Mouse (Mus musculus): ENCODE results near the gene Eif1ad.
"Not testable (repeated sequence)": the region's sequence is repeated elsewhere in the genome, so short reads cannot be mapped to it uniquely, and the experiment has no call there.

Eif1ad gene

DNA sequence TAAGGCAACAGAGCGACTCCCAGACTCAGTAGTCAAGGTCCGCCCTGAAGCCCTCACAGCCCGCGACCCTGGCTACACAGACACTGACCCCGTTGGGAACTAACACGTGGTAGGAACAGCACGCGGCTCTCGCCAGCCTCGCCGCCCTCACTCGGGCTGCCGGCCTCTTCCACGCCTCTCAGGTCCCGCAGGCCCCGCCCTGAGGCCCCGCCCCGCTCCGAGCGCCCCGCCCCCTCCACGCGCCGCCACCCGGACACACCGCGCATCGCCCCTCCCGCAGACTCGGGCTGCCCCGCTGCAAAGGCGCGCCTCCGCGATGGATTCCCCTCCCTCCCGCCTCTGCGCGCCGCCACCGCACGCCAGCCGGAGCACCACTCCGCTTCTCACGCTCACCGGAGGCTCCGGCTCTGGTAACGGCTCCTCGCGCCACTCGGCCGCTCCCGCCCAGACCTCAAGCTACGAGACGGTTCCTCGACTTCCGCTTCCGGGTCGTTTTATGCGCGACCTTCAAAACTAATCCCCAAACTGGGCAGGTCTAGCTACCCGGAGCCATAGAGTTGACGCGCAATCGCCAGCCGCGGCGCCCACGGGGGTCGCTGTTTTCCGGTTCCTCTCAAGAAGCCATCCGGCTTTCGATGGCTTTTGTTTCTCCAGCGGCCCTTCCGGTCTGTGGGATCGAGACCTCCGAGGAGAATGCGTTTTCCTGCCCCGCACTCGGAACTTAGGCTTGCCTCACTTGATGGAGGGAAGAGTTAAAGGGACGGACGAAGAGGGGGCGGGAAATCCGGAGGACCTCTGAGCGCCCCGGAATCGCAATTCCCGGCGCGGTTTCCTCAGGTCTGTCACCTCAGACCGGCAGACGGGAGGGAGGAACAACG, at the start of gene Eif1ad:
Eif1ad (plus strand) TSS at position 567 of the 878 bp plus-strand sequence.
- DNase-seq, result peak; percentile 94

DNA sequence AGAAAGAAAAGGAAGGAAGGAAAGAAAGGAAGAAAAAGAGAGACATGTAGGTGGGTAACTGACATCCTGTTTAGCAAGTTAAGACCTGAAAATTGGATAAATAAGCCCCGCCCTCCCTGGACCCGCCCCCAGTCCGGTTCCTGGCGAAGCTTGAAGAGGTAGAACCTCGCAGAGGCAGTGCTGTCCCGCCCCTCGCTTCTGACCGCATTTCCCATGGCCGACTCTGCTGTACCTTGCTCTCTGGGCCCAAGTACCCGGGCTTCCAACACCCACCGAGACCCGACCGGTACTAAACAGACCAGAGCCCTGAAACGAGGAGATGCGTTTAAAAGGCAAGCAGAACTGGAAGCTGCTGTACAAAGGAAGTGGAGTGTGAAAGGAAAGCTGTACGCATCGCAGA, 42.7 kb upstream of the Eif1ad start:
- peak; percentile 65 for DNase-seq

DNA sequence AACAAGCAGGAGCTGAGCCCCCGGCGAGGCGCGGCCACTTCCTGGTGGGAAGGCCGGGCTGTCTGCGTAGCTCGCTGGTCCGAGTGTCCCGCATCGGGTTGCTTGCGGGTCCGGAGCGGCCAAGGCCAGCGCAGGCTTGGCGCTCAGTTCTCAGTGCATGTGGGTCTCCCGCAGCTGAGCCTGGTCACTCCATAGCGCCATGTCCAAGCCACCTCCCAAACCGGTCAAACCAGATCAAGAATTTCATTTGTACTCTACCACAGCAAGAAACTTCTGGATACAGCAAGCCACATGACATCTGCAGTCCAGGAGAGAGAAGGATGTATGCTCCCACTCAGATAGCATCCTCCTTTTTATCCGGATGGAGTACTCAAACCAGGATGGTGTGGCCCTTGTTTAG, 38.6 kb upstream of the Eif1ad start:
- DNase-seq, result no peak

DNA sequence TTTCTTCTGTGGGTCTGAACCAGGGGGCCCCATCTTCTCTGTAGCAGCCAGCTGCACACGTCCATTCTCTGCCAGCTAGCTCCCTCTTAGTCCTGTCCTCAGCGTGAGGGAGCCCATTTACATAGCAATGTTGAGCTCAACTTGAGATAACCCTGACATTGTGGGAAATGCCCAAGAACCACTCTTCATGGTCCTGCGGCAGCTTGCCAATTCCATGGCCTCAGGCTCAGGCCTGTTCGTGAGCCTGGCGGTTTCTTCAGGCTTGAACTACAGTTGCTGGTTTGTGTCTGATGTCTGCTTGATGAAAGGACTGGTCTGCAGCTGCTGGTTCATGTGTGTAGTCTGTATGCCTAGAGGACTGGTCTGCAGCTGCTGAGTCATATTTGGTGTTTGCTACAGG, 31.8 kb upstream of the Eif1ad start:
- no peak for DNase-seq

DNA sequence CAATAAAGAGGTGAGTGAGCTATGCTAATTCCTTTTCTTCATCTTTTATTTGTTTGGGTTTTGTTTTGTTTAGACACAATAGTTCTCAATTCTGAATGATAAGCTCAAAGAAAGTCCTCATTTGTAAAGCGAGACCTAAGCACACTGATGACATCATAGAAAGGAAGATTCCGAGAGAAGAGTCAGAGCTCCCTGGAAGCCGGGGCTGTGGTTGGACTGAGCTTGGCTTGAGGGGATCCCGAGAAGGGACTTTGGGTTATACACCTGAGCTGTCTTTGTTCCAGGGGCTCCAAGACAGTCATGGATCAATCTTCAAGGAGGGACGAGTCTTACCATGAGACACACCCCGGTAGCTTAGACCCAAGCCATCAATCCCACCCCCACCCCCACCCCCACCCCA, 31.1 kb upstream of the Eif1ad start, which contains the start of gene Catsper1:
Catsper1 (plus strand) TSS at position 301 of the 400 bp plus-strand sequence.
- DNase-seq, result no peak

DNA sequence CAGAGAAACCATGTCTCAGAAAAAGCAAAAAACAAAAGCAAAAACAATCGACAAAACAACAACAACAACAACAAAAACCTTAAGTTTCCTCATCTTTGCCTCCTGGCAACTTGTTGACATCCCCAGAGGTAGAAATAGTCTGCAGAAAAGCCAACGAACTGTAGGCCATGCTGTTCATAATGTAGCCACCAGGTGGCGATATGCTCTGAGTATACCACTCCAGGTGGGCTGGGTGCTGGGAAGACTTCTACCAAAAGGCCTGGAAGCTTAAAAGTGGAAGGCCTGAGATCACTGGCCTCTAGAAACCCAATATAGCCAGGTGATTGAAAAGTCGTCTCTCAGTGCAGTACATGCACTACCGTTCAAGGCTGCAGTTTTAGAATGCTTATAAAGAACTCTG, 28.6 kb upstream of the Eif1ad start:
- DNase-seq, result peak; percentile 90

DNA sequence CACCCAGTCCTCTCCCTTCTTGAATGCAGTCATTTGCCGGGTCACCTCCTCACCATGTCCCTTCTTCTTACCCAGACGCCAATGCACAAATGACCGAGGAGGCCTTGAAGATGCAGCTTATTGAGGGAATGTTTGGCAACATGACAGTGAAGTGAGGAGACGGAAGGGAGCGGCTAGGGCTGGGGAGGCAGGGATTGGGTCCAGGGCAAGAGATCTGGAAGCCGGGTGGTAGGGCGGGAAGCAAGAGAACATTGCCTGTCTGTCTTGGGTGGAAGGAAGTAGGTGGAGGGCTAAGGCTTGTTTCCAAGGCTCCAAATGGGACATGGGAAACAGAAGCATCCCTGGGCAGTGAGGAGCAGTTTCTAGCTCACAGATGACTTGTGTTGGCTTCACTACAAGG, 25.2 kb upstream of the Eif1ad start:
- DNase-seq, result no peak

DNA sequence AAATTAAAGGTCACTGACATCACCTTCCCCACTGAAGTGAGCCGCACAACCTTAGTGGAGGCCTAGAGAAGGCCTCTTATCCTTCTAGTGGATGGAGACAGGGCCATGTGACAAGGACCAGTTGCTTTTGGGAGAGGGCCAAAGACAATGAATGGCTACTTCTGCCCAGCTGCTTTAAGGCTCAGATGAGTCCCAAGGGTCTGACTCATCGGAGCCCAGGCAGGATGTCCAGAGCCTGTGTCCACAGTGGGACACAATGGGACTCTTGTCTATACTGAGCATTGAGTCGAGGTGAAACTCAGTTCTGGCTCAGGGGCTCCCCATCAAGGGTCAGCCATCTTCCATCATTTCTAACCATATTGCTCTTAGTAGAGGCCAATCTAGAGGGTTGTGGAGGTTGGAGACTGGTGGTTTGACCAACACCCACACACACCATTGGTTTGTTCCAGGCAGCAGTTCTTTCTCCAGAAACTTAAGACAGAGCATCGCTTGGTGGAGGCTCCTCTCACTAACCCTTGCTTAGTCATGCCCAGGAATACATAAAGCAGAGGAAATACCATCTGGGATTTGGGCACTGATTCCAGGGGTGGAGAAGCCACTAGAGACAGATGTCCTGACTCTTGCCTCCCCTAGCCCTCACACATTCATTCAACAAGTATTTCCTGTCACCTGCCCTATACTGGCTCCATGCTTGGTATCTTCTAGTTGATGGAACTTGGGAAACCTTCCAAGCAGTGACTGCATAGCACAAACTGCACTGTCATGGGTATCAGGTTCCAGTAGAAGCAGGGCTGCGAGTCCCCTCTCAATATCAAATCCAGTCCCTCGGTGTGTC, 21.0 kb upstream of the Eif1ad start:
- no peak for DNase-seq

DNA sequence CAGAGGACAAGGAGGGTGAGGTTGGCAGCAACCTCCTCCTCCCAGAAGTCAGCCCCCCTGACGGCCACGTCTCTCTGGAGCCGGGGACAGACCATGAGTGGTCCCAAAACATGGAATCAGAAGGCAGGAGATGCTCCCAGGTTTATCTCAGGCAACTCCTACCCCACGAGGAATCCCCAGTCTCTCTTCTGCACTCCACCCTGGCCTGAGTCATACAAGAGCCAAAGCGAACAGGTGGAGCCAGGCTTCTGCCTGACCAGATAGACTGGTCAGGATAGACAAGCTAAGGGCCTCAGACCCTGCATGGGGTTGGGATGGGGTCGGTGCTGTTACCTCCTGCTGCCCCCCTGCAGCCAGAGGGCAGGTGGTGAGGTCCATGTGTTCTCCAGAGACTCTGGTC, 18.5 kb upstream of the Eif1ad start:
- no peak for DNase-seq

DNA sequence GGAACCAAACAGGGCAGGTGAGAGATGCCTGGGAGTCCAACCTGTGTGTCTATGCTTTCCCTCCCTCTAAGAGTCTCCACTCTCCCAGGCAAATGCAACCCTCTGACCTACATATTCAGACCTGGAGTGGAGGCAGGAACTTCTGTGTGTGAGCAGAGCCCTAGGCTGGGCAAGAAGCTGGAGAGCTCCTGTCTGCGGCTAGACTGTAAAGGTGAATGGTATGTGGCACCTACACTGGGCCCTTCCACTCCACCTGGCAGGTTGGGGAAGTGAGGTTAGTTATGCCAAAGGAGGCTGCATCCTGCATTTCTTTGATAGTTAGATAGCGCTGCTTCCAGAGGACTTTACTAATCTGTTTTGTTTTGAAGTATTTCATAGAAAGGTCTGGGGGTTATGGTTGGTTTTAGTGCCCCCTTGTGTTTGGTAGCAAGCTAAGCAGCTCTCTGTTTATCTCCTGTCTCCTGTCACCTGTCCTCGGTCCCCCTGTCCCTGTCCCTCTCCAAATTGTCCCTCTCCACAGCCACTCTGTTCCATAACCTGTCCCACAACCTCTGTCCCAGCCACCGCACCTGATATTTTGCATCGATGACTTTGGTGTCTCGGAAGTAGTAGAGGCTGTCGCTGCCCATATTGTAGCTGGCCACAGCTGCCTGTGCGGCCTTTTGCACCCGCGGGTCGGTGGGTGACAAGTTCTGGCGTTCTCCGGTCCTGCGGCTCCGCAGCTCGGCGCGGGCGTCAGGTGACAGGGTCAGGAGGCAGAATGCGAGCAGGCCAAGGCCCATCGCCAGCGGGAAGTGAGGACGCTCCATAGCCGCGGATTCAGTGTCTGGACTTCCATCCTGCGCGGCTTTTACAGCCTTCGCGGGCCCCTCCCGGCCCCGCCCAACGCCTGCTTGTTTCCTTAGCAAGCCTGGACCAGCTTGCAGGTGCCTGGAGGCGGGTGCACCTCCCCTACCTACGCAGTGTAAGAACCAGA, 17.7 kb upstream of the Eif1ad start:
- peak; percentile 52 for DNase-seq

DNA sequence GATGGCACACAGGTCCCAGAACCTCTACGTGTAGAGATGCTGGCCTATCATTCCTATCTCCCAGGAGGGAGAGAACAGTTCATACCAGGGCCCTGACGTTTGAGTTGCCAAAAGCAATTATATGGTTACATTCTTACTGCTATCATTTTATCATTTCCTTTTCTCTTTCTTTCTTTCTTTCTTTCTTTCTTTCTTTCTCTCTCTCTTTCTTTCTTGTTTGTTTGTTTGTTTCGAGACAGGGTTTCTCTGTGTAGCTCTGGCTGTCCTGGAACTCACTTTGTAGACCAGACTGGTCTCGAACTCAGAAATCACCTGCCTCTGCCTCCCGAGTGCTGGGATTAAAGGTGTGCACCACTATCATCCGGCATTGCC, 17.1 kb upstream of the Eif1ad start, which contains the start of gene Cst6:
Cst6 (minus strand) TSS at position 73 of the 372 bp plus-strand sequence.
- not testable (repeated sequence) for DNase-seq

DNA sequence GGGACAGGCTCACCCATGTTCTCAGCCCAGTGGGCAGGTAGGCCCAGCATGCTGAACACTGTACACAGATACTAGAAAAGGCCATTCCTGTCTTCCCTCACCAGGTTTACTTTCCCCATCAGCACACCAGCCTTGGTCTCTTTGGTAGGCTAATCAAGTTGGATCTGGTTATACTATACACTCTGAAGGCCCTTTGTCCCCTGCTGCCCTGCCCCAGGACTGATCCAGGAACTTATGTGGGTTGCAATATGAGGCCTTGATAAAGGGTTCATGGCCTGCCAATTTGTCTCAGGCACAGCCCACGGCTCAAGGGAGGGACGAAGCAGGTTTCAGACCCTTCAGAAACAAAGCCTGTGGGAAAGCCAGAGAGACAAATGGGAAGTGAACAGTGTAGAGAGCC, 12.9 kb upstream of the Eif1ad start:
- no peak for DNase-seq

DNA sequence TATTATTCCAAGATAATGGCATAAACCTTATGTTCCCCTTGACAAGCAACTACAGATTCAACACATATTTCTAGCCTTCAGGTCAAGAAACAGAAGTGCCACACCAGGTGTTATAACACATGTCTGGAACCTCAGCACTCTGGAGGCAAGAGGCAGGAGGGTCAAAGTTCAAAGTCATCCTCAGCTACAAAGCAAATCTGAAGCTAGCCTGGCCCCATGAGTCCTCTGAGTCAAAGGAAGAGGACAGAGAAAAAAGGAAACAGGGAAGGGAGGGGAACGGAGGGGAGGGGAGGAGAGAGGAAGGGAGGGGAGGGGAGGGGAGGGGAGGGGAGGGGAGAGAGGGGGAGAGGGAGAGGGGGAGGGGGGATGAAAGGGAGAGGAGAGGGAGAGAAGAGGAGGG, 10.5 kb upstream of the Eif1ad start:
- no peak for DNase-seq

DNA sequence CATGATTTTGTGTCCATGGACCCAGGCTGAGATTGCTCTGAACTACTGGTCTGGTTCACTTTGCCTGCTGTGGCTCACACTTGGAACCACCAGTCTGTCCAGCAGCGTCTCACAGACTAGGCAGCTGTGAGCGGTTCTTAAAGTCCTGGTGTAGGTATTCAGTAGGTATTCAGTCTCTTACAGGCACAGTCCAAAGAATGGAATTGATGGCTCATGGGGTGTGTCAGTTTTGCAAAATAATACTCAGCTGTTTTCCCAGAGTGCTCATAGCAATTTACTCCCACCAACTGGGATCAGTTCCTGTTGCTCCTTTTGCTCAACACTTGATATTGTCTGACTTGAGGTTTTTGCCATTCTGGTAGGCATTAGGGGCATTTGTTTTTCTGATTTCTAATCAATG, 4.4 kb upstream of the Eif1ad start:
- DNase-seq, result no peak

DNA sequence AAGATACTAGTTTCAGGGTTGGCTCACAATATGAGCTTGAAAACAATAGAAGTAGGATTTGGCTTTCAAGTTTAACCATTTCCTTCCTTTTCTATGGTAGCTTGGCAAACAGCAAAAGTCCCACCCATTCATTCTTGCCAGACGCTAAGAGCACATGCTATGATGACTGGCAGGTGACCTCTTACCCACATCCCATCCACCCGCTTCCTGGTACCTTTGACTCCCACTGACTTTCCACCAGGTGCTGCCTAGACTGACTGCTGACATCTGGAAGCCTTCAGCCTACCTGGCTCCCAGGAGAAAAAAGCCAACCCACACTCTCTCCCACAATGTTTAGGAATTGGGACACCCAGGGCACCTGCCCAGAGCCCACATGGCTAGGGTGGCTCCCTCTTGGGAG, 2.4 kb upstream of the Eif1ad start:
- no peak for DNase-seq

DNA sequence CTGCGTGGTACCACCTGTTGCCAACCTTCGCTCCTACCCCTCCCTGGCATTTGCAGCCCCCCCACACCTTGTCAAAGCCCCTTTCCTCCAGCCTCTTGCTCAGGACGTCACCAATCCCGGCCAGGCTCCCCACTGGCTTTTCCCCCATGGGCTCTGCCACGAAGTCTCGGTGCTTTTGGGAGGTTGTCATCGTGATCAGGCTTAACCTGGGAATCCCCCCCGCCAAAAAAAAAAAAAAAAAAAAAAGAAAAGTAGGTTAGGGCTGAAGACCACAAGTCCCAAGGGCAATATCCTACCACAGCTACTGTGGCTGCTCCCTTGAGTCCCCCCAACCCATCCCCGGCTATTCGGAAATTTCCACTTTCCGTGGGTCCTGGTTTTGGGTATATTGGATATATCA, 790 bp upstream of the Eif1ad start:
- DNase-seq, result peak; percentile 25

DNA sequence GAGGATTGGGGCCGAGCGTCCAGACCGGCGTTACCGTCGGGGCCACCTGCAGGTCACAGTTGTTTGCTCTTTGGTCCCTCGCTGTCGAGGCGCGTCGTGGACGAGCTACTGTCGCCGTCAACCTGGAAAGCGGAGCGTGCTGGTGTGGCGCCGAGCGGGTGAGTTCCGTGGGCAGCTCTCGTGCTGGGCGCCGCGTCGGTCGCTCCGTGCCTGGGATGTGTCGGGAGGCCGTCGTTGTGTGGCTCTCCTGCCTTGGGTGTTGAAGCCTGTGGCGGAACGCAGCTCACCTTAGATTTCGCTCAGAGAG, 465 bp downstream of the Eif1ad start, which contains the start of gene Banf1:
Banf1 (minus strand) TSS at position 116 of the 307 bp plus-strand sequence.
- no peak for DNase-seq

DNA sequence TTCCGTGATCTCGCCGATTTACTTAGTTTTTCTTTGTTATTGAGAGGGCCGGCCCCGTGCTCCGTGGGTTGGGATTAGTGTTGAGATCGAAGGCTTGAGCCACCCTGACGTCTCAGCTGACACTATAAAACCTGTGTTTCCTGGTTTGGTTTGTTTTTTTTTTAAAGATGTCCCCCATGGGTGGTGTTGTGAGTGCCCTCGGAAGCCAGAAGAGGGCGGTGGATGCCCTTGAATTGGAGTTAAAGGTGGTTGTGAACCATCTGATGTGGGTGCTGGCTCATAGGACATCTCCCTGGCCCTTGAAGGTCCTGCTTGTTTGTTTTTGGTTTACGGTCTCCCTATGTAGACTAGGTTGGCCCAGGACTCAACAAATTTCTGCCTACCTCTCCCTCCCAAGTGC, 914 bp downstream of the Eif1ad start:
- peak; percentile 44 for DNase-seq

DNA sequence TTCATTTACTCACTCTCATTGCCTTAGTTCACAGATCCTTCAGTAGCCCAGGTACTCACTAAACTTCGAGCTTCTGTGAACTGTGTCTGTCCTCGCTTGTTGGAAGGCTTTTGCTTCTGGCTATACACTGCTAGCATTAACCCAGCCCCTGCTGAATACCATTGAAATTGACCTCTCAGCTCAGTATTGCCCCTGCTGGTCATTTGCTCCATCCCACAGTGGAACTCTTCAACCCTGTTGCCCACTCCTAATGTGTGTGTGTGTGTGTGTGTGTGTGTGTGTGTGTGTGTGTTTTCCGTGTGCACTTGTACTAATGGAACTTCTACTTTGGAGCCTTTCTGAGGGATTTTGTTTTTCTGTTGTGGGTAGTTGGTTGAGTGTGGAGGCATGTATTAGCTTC, 4.4 kb downstream of the Eif1ad start:
- no peak for DNase-seq

DNA sequence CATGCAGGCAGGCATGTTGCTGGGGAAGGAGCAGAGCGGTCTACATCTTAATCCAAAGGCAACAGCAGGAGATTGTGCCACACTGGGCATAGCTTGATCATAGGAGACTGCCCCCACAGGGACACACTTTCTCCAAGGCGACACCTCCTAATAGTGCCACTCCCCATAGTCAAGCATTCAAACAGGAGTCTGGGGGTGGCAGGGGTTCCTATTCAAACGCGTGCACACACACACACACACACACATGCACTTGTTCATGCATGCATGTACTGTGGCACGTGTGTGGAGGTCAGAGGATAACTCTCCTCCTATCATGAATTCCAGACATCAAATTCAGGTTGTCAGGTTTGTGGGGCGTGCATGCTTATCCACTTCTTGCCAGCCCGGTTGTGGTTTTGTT, 6.2 kb downstream of the Eif1ad start:
- no peak for DNase-seq

DNA sequence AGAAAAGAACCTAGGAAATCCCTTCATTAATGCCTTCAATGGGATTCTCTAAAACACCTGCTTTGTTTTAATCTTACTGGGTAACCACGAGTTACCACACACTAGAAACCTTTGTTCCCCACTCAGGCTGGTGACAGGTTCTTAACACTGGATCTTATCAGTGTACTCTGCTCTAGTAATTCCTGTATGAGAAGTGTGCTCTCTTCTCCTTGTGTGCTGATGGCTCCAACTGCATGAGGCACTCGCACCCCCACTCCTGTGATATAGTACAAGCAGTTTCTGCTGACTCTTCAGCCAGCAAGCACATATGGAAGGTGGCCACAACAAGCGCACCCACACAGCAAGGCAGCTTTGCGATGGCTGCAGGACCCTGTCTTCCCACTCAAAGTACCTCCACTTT, 7.6 kb downstream of the Eif1ad start:
- no peak for DNase-seq

DNA sequence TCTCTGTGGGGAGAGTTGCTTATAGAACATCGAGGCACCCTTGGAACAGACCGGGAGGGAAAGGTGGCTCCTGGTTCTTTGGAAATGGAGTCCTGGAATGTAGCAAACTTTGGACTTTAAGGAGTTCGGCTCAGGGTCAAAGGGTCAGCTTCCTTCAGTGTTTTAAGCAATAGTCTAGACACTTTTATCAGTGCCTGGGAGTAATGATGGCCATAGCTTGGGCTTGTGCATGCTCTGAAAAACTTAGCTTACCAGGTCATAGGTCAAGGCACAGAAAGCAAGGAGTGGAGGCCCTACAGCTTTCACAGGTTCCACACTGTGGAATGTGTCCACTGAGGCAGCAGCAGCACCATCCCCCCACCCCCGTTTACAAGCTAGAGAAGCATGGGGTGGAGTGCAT, 8.2 kb downstream of the Eif1ad start:
- DNase-seq, result no peak

DNA sequence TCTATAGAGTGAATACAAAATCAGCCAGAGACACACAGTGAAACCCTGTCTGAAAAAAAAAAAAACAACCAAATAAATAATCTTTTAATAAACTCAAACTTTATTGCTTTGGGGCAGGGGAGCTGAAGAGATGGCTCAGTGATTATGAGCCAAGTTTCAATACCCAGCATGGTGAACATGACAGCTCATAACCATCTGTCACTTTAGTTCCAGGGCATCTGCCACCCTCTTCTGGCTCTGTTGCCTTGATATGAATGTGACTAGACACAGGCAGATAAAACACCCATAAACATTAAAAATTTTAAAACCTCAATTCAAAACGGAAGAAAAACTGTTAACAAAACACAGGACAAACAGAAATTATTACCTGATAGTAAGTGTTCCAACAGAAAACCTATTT, 10.9 kb downstream of the Eif1ad start:
- DNase-seq, result no peak

All from thymus, postnatal 4 days (tissue).